Mouse (Mus musculus) myocyte (in vitro differentiated cells): ENCODE measurements around the gene Dazap1. TPM values are rescaled to one million over a fixed set of nuclear protein-coding genes. Genes with fewer than 3 reads are reported as not detected.

Source experiments
- H3K27me3 ChIP-seq: one replicate; pipeline ENCODE4 v1.6.1; 2011; ENCODE audit not compliant: control insufficient read depth, insufficient read depth, insufficient read length
- H3K36me3 ChIP-seq: one replicate; pipeline ENCODE4 v1.6.1; 2011; ENCODE audit not compliant: control insufficient read depth, insufficient read depth
- H3K4me2 ChIP-seq: one replicate; pipeline ENCODE4 v1.6.1; 2011; ENCODE audit warnings: low read depth, control low read depth
- H3K4me3 ChIP-seq: one replicate; pipeline ENCODE4 v1.5.1; 2011; ENCODE audit warnings: mild to moderate bottlenecking, control low read depth, moderate library complexity
- H3K79me2 ChIP-seq: one replicate; pipeline ENCODE4 v1.6.1; 2011; ENCODE audit not compliant: control insufficient read depth, insufficient read depth
- H3ac ChIP-seq: one replicate; pipeline ENCODE4 v1.6.1; 2011; ENCODE audit not compliant: control insufficient read depth, insufficient read length
- CEBPB ChIP-seq: IDR thresholded peaks from 2 replicates; pipeline ENCODE4 v1.6.1; 2011; ENCODE audit warnings: mild to moderate bottlenecking, moderate library complexity; ENCODE audit not compliant: poor library complexity, insufficient read depth, severe bottlenecking
- E2F4 ChIP-seq: IDR thresholded peaks from one replicate; pipeline ENCODE4 v1.6.1; 2011; ENCODE audit warnings: mild to moderate bottlenecking, control low read depth, moderate library complexity; ENCODE audit not compliant: insufficient read depth
- MYOD1 ChIP-seq, 3 experiments: IDR thresholded peaks; one replicate each; pipeline ENCODE4 v1.6.1; 2011; ENCODE audit warnings: control low read depth in 2 of 3, low read depth in 2 of 3, mild to moderate bottlenecking in 2 of 3, moderate library complexity in 1 of 3; ENCODE audit not compliant: insufficient read length in 2 of 3, control insufficient read depth in 1 of 3
- MYOG ChIP-seq, 3 experiments: IDR thresholded peaks; one replicate each; pipeline ENCODE4 v1.6.1; 2011; ENCODE audit warnings: control low read depth in 2 of 3, low read depth in 2 of 3, mild to moderate bottlenecking in 2 of 3; ENCODE audit not compliant: insufficient read length in 2 of 3, control insufficient read depth in 1 of 3, insufficient read depth in 1 of 3
- POLR2A ChIP-seq: IDR thresholded peaks from one replicate; pipeline ENCODE4 v1.6.1; 2011; ENCODE audit warnings: low read depth, mild to moderate bottlenecking, control low read depth, moderate library complexity; ENCODE audit not compliant: insufficient read length
- POLR2AphosphoS2 ChIP-seq: IDR thresholded peaks from one replicate; pipeline ENCODE4 v1.6.1; 2011; ENCODE audit warnings: low read depth, control low read depth; ENCODE audit not compliant: insufficient read length
- REST ChIP-seq: IDR thresholded peaks from one replicate; pipeline ENCODE4 v1.6.1; 2011; ENCODE audit warnings: mild to moderate bottlenecking, control low read depth, moderate library complexity; ENCODE audit not compliant: insufficient read depth, insufficient read length
- SRF ChIP-seq: IDR thresholded peaks from one replicate; pipeline ENCODE4 v1.6.1; 2011; ENCODE audit warnings: low read depth; ENCODE audit not compliant: control insufficient read depth, insufficient read length
- TCF12 ChIP-seq: IDR thresholded peaks from one replicate; pipeline ENCODE4 v1.6.1; 2011; ENCODE audit warnings: mild to moderate bottlenecking, control low read depth; ENCODE audit not compliant: poor library complexity, insufficient read depth, severe bottlenecking
- USF1 ChIP-seq: IDR thresholded peaks from one replicate; pipeline ENCODE4 v1.6.1; 2011; ENCODE audit warnings: low read depth, mild to moderate bottlenecking, control low read depth, moderate library complexity
- polyA plus RNA-seq: library from polyadenylated mRNA; unstranded; fragments of >200 nt; fragmentation: generic; extraction: Trizol; gene quantifications from one replicate; pipeline ENCODE4 v1.2.1, GENCODE M21; 2012; ENCODE audit warnings: missing spikeins

Gene Dazap1
- polyA plus RNA-seq, 1 experiment = 123 TPM

- Histone ChIP-seq H3K27me3 (no peaks in the 10 kb centered on the region), H3K4me2 (no peak overlapping the region), H3K4me3 (no peak overlapping the region), H3ac (no peak overlapping the region), H3K36me3 (peaks cover 4% of the 10 kb centered on the region), H3K79me2 (peaks cover 31% of the 10 kb centered on the region)
- TF ChIP-seq CEBPB = no peak
- TF ChIP-seq REST = no peak
- TF ChIP-seq POLR2A = no peak
- no peak for TF ChIP-seq MYOG (IDR thresholded peaks at IDR 0.05; ENCODE audit: control insufficient read depth in 1 of 3, insufficient read depth in 1 of 3, insufficient read length in 2 of 3, low read depth in 2 of 3)
Measured at GRCm38 (mm10) chr10:80252493-80253274, 8.6 kb upstream of the Dazap1 start.

- peaks cover 4% of the 10 kb centered on the region for H3K36me3 ChIP-seq
- H3ac ChIP-seq = no peak overlapping the region
- TF ChIP-seq POLR2AphosphoS2 (peak; percentile 29), MYOD1 (IDR thresholded peaks at IDR 0.05; ENCODE audit: control insufficient read depth in 1 of 3, insufficient read length in 2 of 3, low read depth in 2 of 3) (no peak), POLR2A (peak; percentile 30), SRF (no peak), REST (no peak), USF1 (no peak), MYOG (IDR thresholded peaks at IDR 0.05; ENCODE audit: control insufficient read depth in 1 of 3, insufficient read depth in 1 of 3, insufficient read length in 2 of 3, low read depth in 2 of 3) (no peak), TCF12 (no peak), E2F4 (no peak), CEBPB (no peak)
- H3K4me2 ChIP-seq = no peak overlapping the region
- H3K4me3 ChIP-seq = no peak overlapping the region
- no peaks in the 10 kb centered on the region for H3K27me3 ChIP-seq
- H3K79me2 ChIP-seq = peaks cover 31% of the 10 kb centered on the region
Measured at GRCm38 (mm10) chr10:80253551-80253950, 7.7 kb upstream of the Dazap1 start.

GRCm38 (mm10) chr10:80254331-80255297 is 6.7 kb upstream of the Dazap1 start:
- TF ChIP-seq POLR2AphosphoS2 (peak; percentile 81), REST (no peak), POLR2A (peak; percentile 63)
- Histone ChIP-seq H3K79me2 (peaks cover 34% of the 10 kb centered on the region), H3K4me3 (no peak overlapping the region)

GRCm38 (mm10) chr10:80255881-80256535 is 5.3 kb upstream of the Dazap1 start:
- H3K4me3 ChIP-seq = no peak overlapping the region
- H3K79me2 ChIP-seq = peaks cover 20% of the 10 kb centered on the region
- H3ac ChIP-seq = no peak overlapping the region
- H3K36me3 ChIP-seq = peaks cover 4% of the 10 kb centered on the region
- no peaks in the 10 kb centered on the region for H3K27me3 ChIP-seq
- no peak for TF ChIP-seq MYOD1 (IDR thresholded peaks at IDR 0.05; ENCODE audit: control insufficient read depth in 1 of 3, insufficient read length in 2 of 3, low read depth in 2 of 3)
- peak; percentile 88 for TF ChIP-seq POLR2AphosphoS2
- peak; percentile 21 for TF ChIP-seq POLR2A
- H3K4me2 ChIP-seq = no peak overlapping the region

More at GRCm38 (mm10) chr10:80254331-80255297, 6.7 kb upstream of the Dazap1 start:
- Histone ChIP-seq H3K27me3 (no peaks in the 10 kb centered on the region), H3ac (no peak overlapping the region), H3K36me3 (peaks cover 4% of the 10 kb centered on the region), H3K4me2 (no peak overlapping the region)

GRCm38 (mm10) chr10:80257936-80258335 is 3.4 kb upstream of the Dazap1 start:
- Histone ChIP-seq H3K36me3 (peaks cover 4% of the 10 kb centered on the region), H3K79me2 (peaks cover 8% of the 10 kb centered on the region), H3ac (no peak overlapping the region), H3K4me2 (no peak overlapping the region), H3K27me3 (no peaks in the 10 kb centered on the region), H3K4me3 (no peak overlapping the region)
- TF ChIP-seq USF1 (no peak), POLR2AphosphoS2 (peak; percentile 10), REST (no peak), TCF12 (no peak), E2F4 (no peak), MYOG (IDR thresholded peaks at IDR 0.05; ENCODE audit: control insufficient read depth in 1 of 3, insufficient read depth in 1 of 3, insufficient read length in 2 of 3, low read depth in 2 of 3) (no peak), POLR2A (peak; percentile 1)
